Mouse (Mus musculus) intestine, embryonic 15.5 days (tissue): ENCODE results near the gene Zfp266. TPM values are rescaled to one million over a fixed set of nuclear protein-coding genes. Genes with fewer than 3 reads are reported as not detected.
"Not testable (repeated sequence)": the region's sequence is repeated elsewhere in the genome, so short reads cannot be mapped to it uniquely, and the experiment has no call there.

Source experiments
- ATAC-seq: fragments of 200-750 bp; cut with Nextera tagmentation; 2 replicates; pipeline ENCODE4 v1.8.0; 2017; ENCODE audit warnings: moderate TSS enrichment, moderate library complexity
- H3K27ac ChIP-seq: fragments of 300-500 bp; sonication (generic); 2 replicates; pipeline ENCODE4 v1.5.1; 2015; ENCODE audit warnings: mild to moderate bottlenecking, inconsistent platforms
- H3K27me3 ChIP-seq: fragments of 300-500 bp; sonication (generic); replicated peaks from 2 replicates; pipeline ENCODE4 v1.6.1; 2015; ENCODE audit warnings: inconsistent platforms
- H3K36me3 ChIP-seq: fragments of 300-500 bp; sonication (generic); 2 replicates; pipeline ENCODE4 v1.6.1; 2015; ENCODE audit warnings: inconsistent platforms
- H3K4me1 ChIP-seq: fragments of 300-500 bp; sonication (generic); replicated peaks from 2 replicates; pipeline ENCODE4 v1.6.1; 2015; ENCODE audit warnings: inconsistent platforms
- H3K4me2 ChIP-seq: fragments of 300-500 bp; sonication (generic); replicated peaks from 2 replicates; pipeline ENCODE4 v1.6.1; 2015; ENCODE audit warnings: mild to moderate bottlenecking, inconsistent platforms
- H3K4me3 ChIP-seq: fragments of 300-500 bp; sonication (generic); replicated peaks from 2 replicates; pipeline ENCODE4 v1.5.1; 2015; ENCODE audit warnings: inconsistent platforms
- H3K9ac ChIP-seq: fragments of 300-500 bp; sonication (generic); 2 replicates; pipeline ENCODE4 v1.6.1; 2015; ENCODE audit warnings: inconsistent platforms
- H3K9me3 ChIP-seq: fragments of 300-500 bp; sonication (generic); 2 replicates; pipeline ENCODE4 v1.6.1; 2016; ENCODE audit warnings: inconsistent platforms
- WGBS: fragments of 180-500 bp; shearing (Covaris S2); methylation state at CpG from one replicate; pipeline ENCODE4 v1.1.7; 2015; 5-methylcytosine and 5-hydroxymethylcytosine counted together
- polyA plus RNA-seq: library from polyadenylated mRNA; unstranded; fragments of >200 nt; fragmentation: Nextera tagmentation; extraction: Ambion mirVana; gene quantifications from 2 replicates; pipeline ENCODE4 v1.2.1, GENCODE M21; 2015

Gene Zfp266
- 55.1 and 62.4 TPM in 2 replicates for polyA plus RNA-seq

DNA sequence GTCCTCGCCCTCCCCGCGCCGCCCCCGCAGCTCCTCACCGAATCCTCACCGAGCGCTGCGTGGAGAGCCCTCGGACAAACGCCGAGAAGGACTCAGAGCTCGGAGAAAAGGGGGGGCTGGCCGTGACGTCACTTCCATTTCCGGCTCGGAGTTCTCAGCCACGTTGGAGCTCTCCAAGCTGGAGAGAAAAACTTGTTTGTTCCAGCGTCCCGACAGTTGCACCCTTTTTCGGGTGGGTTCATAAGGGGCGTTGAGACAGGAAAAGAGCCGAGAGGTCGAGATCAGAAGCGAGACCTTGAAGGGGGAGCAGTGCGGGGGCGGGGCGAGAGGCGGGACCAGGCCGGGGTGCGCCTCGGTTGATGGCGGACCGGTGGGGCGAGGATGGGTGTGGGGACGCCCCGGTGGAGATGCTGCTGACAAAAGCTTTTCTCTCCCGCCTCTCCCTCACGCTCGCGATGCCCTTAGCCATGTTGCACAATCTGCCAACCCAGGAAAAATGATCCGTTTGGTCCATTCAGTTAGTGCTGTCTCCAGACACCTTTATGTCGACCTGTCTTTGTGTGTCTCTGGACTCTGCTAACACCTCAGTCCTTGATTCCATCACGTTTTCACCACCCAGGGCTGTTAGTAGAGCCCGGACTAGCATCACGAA is at the start of gene Zfp266:
Gene Zfp266, minus strand, starts transcription at position 112 of the 652 bp plus-strand sequence.
- Histone ChIP-seq H3K27me3 (no peaks in the 10 kb centered on the region), H3K27ac (peak within 1 kb of the TSS; percentile 95), H3K4me3 (peak within 1 kb of the TSS; percentile 86), H3K9me3 (no peaks in the 10 kb centered on the region), H3K4me1 (peaks cover 9% of the 10 kb centered on the region; the same call in 1 of the 2 replicates), H3K4me2 (peak within 1 kb of the TSS; percentile 60), H3K9ac (peak within 1 kb of the TSS; percentile 89), H3K36me3 (no peaks in the 10 kb centered on the region)
- under 1% methylated on average over 46 of the region's 46 CpGs for WGBS
- ATAC-seq, result peak; percentile 96

DNA sequence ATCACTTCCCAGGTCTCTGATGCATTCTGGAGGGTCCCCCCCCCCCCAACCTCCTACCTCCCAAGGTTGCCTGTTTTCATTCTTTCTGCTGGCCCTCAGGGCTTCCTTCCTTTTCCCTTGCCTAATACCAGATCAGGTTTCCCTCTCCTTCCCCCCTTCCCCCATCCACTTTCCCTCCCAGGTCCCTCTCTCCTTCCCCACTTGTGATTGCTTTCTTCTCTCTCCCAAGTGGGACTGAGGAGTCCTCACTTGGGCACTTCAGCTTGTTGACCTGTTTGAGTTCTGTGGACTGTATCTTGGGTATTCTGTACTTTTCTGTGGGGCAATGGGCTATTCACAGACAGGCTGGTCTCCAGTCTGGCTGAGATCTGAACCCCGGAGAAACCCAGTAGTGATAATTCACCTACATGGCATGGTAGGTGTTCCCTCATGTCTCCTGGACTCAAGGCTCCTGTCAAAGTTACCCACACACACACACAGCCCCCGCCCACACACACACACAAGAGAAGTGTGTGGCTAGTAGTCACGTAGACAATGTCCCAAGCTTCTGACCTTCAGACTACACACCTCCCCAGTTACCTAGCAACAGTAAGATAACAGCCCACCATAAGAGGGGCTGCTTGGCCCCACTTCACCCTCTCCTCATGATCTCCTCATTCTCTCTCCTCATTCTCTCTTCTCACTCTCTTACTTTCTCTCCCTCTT is 44.3 kb upstream of the Zfp266 start:
- WGBS, result 75% methylated on average over 3 of the region's 3 CpGs
- not testable (repeated sequence) for H3K36me3 ChIP-seq, H3K27me3 ChIP-seq, H3K4me3 ChIP-seq, H3K9me3 ChIP-seq, H3K4me1 ChIP-seq, H3K9ac ChIP-seq, H3K27ac ChIP-seq, H3K4me2 ChIP-seq
- ATAC-seq, result peak; percentile 49; the same call in 1 of the 2 replicates

DNA sequence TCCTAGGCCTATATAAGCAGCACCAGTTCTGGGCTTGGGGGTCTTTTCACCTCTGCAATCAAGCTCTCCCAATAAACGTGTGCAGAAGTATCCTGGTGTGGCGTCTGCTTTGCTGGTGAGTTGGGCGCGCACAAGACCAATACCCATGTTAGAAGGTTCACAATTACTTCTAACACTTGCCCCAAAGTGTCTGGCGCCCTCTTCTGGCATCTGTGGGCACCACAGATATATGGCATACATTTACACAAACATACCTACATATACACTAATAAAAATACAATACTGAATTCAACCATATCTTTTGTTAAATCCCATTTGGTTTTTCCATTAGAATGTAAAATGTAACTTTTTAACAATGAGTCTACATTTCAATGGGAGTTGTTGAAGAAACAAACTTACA is 41.0 kb upstream of the Zfp266 start:
- no peak for ATAC-seq
- Histone ChIP-seq H3K9ac (no peak overlapping the region), H3K27ac (no peak overlapping the region), H3K4me3 (no peak overlapping the region), H3K36me3 (no peaks in the 10 kb centered on the region), H3K27me3 (no peaks in the 10 kb centered on the region), H3K4me1 (no peaks in the 10 kb centered on the region), H3K9me3 (no peaks in the 10 kb centered on the region), H3K4me2 (no peak overlapping the region)
- WGBS, result 81% methylated on average over 5 of the region's 5 CpGs

DNA sequence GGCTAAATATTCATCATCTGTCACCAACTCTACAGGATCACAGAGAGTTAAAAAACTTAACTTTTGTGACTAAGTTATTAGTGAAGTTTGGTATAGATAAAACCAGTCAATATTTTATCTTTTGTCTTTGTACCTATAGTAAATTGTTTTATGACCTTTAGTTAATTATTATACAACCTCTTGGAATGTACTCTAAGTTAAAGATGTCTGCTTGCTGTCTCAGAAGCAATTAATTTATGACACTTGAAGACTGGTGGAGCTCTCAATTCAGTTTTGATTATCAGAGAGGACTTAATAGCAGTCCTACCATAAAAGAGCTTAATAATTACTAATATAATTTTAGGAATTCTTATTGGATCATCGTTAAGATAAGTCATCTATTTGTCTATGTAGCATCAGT is 31.5 kb upstream of the Zfp266 start:
- Histone ChIP-seq H3K27me3 (no peaks in the 10 kb centered on the region), H3K4me3 (no peak overlapping the region), H3K4me2 (no peak overlapping the region), H3K9ac (no peak overlapping the region), H3K4me1 (no peaks in the 10 kb centered on the region), H3K9me3 (no peaks in the 10 kb centered on the region), H3K36me3 (no peaks in the 10 kb centered on the region), H3K27ac (no peak overlapping the region)
- 50% methylated on average over 1 of the region's 1 CpGs for WGBS
- peak; percentile 80 for ATAC-seq

DNA sequence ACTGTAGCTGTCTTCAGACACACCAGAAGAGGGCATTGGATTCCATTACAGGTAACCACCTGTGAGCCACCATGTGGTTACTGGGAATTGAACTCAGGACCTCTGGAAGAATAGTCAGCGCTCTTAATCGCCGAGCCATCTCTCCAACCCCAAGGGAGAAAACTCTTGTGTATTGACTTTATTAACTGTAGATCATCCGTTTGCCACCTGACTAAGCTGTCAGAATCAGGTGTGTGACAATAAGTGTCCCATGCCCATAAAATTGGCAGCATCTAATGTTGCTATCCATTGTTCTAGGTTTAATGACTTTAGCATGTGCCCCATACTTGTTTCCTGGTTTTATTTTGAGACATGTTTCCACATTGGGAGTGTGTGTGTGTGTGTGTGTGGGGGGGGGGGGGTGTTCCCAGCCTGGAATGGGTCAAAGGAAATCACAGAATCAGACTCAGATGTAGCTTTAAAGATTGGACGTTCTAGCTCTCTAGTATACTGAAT is 30.6 kb upstream of the Zfp266 start:
- 59% methylated on average over 5 of the region's 5 CpGs for WGBS
- Histone ChIP-seq H3K9me3 (no peaks in the 10 kb centered on the region), H3K9ac (no peak overlapping the region)

DNA sequence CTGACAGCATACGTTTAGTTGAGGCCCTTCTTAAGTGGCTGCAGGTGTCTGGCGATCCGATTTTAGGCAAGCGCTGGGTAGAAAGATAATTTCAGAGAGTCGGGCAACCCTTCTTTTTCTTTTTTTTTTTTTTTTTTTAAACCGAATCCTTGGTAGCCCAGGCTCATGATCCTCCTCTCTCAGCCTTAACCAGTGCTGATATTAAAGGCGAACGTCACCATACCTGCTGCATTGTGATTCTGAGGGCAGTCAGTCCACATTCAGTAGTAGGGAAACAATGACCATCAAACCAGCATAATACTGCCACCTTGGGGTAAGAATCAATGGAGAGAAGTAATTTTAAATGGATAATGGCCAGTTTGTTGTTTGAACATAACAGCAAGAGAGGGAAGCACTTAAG is 23.9 kb upstream of the Zfp266 start:
- no peak overlapping the region for H3K9ac ChIP-seq
- H3K4me2 ChIP-seq, result peak overlapping the region; percentile 83
- H3K4me1 ChIP-seq, result peaks cover 4% of the 10 kb centered on the region; the same call in 1 of the 2 replicates
- 20% methylated on average over 8 of the region's 8 CpGs for WGBS
- peak overlapping the region; percentile 39 for H3K4me3 ChIP-seq
- peak; percentile 58 for ATAC-seq
- no peaks in the 10 kb centered on the region for H3K36me3 ChIP-seq
- no peaks in the 10 kb centered on the region for H3K9me3 ChIP-seq
- H3K27ac ChIP-seq, result peak overlapping the region; percentile 84; the same call in 1 of the 2 replicates
- no peaks in the 10 kb centered on the region for H3K27me3 ChIP-seq

More for the DNA sequence above, 30.6 kb upstream of the Zfp266 start:
- no peaks in the 10 kb centered on the region for H3K4me1 ChIP-seq
- no peak overlapping the region for H3K4me2 ChIP-seq
- H3K27ac ChIP-seq, result no peak overlapping the region
- H3K4me3 ChIP-seq, result no peak overlapping the region
- peak; percentile 21; the same call in 1 of the 2 replicates for ATAC-seq
- H3K36me3 ChIP-seq, result no peaks in the 10 kb centered on the region
- H3K27me3 ChIP-seq, result no peaks in the 10 kb centered on the region

DNA sequence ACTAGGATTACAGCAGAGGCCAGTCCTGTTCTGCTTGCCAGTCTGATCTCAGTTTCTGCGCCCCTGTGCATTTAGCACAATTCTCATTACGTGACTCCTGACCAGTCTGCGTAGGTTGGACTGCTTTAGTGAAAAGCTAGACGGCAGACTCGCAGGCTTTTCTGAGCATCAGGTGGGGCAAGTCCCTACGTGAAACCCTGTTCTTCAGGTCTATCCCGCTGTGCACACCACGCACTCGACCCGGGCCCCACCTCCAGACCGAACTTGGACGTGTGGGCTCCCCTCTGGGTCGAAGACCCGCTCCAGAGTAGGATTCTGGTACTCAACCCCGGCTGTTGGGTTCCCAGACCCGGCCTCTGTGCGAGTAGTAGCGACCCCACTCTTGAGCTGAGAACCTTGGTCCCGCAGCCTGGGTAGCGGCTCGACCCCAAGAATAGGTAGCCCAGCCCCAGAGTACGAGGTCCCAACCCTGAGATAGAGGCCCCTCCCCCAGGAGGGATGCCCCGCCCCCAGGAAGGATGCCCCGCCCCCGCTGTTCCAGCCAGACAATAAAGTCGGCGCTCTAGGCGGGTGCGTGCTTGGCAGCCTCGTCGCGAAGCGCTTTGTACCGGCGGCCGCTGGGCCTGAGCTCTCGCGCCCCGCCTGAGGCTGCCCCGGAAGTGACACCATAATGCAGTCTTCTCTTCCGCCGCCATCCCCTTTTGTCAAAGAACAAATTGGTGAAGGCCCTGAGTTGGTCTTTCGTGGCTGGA is 23.0 kb upstream of the Zfp266 start:
- Histone ChIP-seq H3K27ac (peak overlapping the region; percentile 84), H3K4me1 (peaks cover 4% of the 10 kb centered on the region; the same call in 1 of the 2 replicates), H3K9ac (peak overlapping the region; percentile 43), H3K9me3 (no peaks in the 10 kb centered on the region), H3K36me3 (no peaks in the 10 kb centered on the region), H3K4me2 (peak overlapping the region; percentile 83), H3K27me3 (no peaks in the 10 kb centered on the region), H3K4me3 (peak overlapping the region; percentile 39)
- peak; percentile 95 for ATAC-seq
- WGBS, result 2% methylated on average over 43 of the region's 43 CpGs

DNA sequence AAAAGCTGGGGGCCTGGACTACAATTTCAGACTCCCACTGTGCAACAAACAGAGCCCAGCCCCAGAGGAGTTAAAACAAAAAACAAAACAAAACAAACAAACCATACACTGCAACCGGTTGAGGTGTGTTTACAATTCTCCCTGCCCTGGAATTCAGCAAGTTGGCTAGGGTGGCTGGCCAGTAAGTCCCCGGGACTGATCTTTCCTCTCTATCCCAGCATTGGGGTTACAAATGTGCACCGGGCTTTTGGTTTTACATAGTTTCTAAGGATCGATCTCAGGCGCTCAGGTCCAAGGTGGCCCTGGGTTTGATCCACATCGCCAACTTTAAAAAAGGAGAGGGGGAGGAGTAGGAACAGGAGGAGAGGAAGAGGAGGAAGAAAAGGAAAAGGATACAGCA is 22.3 kb upstream of the Zfp266 start:
- Histone ChIP-seq H3K4me3 (no peak overlapping the region), H3K4me2 (0 out of 2 replicates have a peak overlapping the region, but pooled peaks have one; percentile 83)

DNA sequence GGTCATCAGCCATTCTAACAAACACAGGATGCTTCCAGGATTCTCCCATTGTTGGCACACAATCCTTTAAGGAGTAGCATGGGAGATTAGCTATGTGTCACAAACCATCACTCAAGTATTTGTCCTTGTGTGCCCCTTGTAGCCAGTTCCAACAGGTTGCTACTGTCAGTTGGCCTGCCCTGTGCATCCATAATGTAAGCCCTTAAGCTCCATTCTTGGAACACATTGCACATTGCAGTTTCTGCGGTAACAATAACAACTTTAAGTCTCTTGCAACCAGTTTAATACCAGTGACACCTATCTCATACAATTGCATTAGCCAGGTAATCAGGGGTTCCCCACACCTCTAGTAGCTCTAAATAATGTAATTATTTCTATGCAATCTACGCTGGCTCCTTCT is 15.4 kb upstream of the Zfp266 start:
- 88% methylated on average over 2 of the region's 2 CpGs for WGBS
- ATAC-seq, result no peak
- no peaks in the 10 kb centered on the region for H3K9me3 ChIP-seq

More for the DNA sequence above, 22.3 kb upstream of the Zfp266 start:
- H3K27me3 ChIP-seq, result no peaks in the 10 kb centered on the region
- no peaks in the 10 kb centered on the region for H3K36me3 ChIP-seq
- no peak overlapping the region for H3K9ac ChIP-seq
- no peak overlapping the region for H3K27ac ChIP-seq
- ATAC-seq, result no peak
- WGBS, result 28% methylated on average over 6 of the region's 6 CpGs
- H3K9me3 ChIP-seq, result no peaks in the 10 kb centered on the region
- peaks cover 4% of the 10 kb centered on the region; the same call in 1 of the 2 replicates for H3K4me1 ChIP-seq

DNA sequence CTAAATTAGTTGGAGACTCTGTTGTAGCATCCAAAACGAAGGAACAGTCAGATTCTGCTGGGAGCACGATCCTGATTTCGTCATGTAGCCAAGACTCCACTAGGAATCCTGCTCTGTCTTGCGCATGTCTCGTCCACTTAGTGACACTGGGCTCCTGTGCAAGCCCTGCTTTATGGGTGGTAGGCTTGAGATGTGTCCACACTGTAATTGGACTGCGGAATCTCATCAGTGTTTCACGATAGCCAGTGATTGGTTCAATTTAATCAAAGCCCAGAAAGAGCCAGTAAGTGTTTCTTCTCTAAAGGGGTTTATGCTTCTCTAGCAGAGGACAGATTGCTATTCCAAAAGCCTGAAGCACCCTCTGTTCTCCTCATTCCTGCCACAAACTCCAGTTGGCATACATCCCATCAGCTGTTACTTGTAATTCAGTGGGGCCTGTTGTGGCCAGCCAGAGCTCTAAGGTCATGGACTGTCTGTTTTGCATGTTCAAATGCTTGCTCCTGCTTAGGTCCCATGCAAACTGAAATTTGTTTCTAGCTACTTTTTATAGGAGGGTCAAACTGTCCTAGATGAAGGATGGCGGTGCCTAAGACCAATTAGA is 13.2 kb upstream of the Zfp266 start:
- no peak overlapping the region for H3K27ac ChIP-seq
- WGBS, result 76% methylated on average over 8 of the region's 8 CpGs

More for the DNA sequence above, 15.4 kb upstream of the Zfp266 start:
- no peaks in the 10 kb centered on the region for H3K4me1 ChIP-seq
- no peaks in the 10 kb centered on the region for H3K27me3 ChIP-seq
- H3K36me3 ChIP-seq, result no peaks in the 10 kb centered on the region
- no peak overlapping the region for H3K9ac ChIP-seq
- H3K27ac ChIP-seq, result no peak overlapping the region
- H3K4me2 ChIP-seq, result no peak overlapping the region
- no peak overlapping the region for H3K4me3 ChIP-seq

DNA sequence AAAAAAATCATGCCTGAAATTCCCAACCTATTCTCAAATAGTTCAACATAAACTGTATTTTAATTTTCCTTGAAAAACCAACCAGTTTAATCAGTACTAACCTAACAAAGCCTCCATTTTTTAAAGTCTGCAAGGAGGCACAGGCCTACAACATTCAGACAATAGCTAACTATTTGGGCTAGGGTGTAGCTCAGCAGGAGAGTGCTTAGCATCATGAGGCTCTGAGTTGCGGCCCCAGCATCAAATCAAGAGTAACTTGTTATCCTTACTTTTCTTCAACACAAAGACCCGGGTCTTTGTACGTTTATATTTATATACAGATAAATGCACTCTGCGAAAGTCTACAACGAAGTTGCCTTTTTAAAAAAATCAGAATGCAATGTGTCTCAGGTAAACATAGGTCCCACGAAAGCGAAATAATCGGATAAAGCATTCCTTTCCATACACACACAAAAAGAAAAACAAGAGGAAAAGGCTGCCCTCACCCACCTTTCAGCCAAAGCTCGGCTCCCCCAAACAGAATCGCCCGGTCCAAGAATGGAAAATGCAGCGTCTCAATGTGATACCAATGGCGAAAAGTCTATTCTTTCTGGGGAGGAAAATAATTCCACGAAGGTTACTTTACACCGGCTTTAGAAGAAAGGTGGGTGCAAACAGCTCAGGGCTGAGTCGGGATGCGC is 546 bp downstream of the Zfp266 start:
- peaks cover 9% of the 10 kb centered on the region; the same call in 1 of the 2 replicates for H3K4me1 ChIP-seq
- H3K27ac ChIP-seq, result peak overlapping the region; percentile 95
- peak overlapping the region; percentile 86 for H3K4me3 ChIP-seq
- H3K4me2 ChIP-seq, result peak overlapping the region; percentile 60
- H3K9ac ChIP-seq, result peak overlapping the region; percentile 89
- no peaks in the 10 kb centered on the region for H3K36me3 ChIP-seq
- H3K27me3 ChIP-seq, result no peaks in the 10 kb centered on the region
- WGBS, result under 1% methylated on average over 17 of the region's 17 CpGs
- H3K9me3 ChIP-seq, result no peaks in the 10 kb centered on the region
- ATAC-seq, result no peak

More for the DNA sequence above, 13.2 kb upstream of the Zfp266 start:
- H3K4me3 ChIP-seq, result no peak overlapping the region
- H3K4me1 ChIP-seq, result no peaks in the 10 kb centered on the region
- H3K9me3 ChIP-seq, result no peaks in the 10 kb centered on the region
- ATAC-seq, result no peak
- no peak overlapping the region for H3K4me2 ChIP-seq
- H3K27me3 ChIP-seq, result no peaks in the 10 kb centered on the region
- no peak overlapping the region for H3K9ac ChIP-seq
- no peaks in the 10 kb centered on the region for H3K36me3 ChIP-seq
